Mouse (Mus musculus) olfactory bulb, adult 2 months (tissue): ENCODE data around the gene Ipcef1. TPM values are rescaled to one million over a fixed set of nuclear protein-coding genes. Genes with fewer than 3 reads are reported as not detected.
A peak's percentile ranks its signal among the peaks of the same experiment; 100 is the strongest.

ENCODE experiments used
- H3K27ac ChIP-seq: fragments of 200-500 bp; 2 replicates; pipeline ENCODE4 v1.5.1; 2012; ENCODE audit warnings: low read depth, low read length; ENCODE audit not compliant: insufficient read depth
- H3K4me1 ChIP-seq: fragments of 200-500 bp; 2 replicates; pipeline ENCODE4 v1.6.1; 2012; ENCODE audit warnings: low read length; ENCODE audit not compliant: control insufficient read depth, insufficient read depth
- H3K4me3 ChIP-seq: fragments of 200-500 bp; 2 replicates; pipeline ENCODE4 v1.5.1; 2012; ENCODE audit warnings: mild to moderate bottlenecking, low read depth, low read length, moderate library complexity; ENCODE audit not compliant: insufficient read depth
- CTCF ChIP-seq: fragments of 200-500 bp; IDR thresholded peaks from 2 replicates; pipeline ENCODE4 v1.5.1; 2012; ENCODE audit warnings: low read depth, mild to moderate bottlenecking, low read length, moderate library complexity; ENCODE audit not compliant: insufficient read depth
- POLR2A ChIP-seq: fragments of 200-500 bp; IDR thresholded peaks from 2 replicates; pipeline ENCODE4 v1.6.1; 2012; ENCODE audit warnings: mild to moderate bottlenecking, low read depth, low read length, moderate library complexity; ENCODE audit not compliant: insufficient read depth
- WGBS: fragments of 180-500 bp; shearing (Covaris S2); methylation state at CpG from one replicate; pipeline ENCODE4 v1.1.7; 2018; 5-methylcytosine and 5-hydroxymethylcytosine counted together
- polyA plus RNA-seq: library from polyadenylated mRNA; stranded (reverse); fragments of >200 nt; gene quantifications from 2 replicates; pipeline ENCODE4 v1.2.4, GENCODE M21; 2012; ENCODE audit warnings: low replicate concordance; ENCODE audit not compliant: missing spikeins, insufficient read depth, insufficient read length

Gene Ipcef1
- polyA plus RNA-seq, 1 experiment, result not detected

- no peak overlapping the region for H3K4me3 ChIP-seq
- TF ChIP-seq POLR2A, result no peak
- no peak for TF ChIP-seq CTCF
- no peak overlapping the region for H3K27ac ChIP-seq
- WGBS, result 94% methylated on average over 2 of the region's 2 CpGs
- H3K4me1 ChIP-seq, result no peaks in the 10 kb centered on the region
Measured at GRCm38 (mm10) chr10:6983431-6983830, 68.8 kb downstream of the Ipcef1 start.

GRCm38 (mm10) chr10:6982751-6983151, 69.5 kb downstream of the Ipcef1 start:
- TF ChIP-seq POLR2A, result no peak
- no peak for TF ChIP-seq CTCF
- 81% methylated on average over 2 of the region's 2 CpGs for WGBS
- no peaks in the 10 kb centered on the region for H3K4me1 ChIP-seq
- no peak overlapping the region for H3K27ac ChIP-seq
- H3K4me3 ChIP-seq, result no peak overlapping the region

GRCm38 (mm10) chr10:6980236-6980635, 72.0 kb downstream of the Ipcef1 start:
- Histone ChIP-seq H3K4me3 (peak overlapping the region; percentile 50), H3K27ac (peak overlapping the region; percentile 94), H3K4me1 (no peaks in the 10 kb centered on the region)
- 7% methylated on average over 6 of the region's 6 CpGs for WGBS
- TF ChIP-seq POLR2A, result no peak
- no peak for TF ChIP-seq CTCF

GRCm38 (mm10) chr10:6979789-6980188, 72.5 kb downstream of the Ipcef1 start:
- TF ChIP-seq CTCF (no peak), POLR2A (no peak)
- Histone ChIP-seq H3K4me3 (peak overlapping the region; percentile 50), H3K27ac (peak overlapping the region; percentile 94), H3K4me1 (no peaks in the 10 kb centered on the region)
- 17% methylated on average over 8 of the region's 8 CpGs for WGBS

GRCm38 (mm10) chr10:6979216-6979615, 73.1 kb downstream of the Ipcef1 start:
- peak overlapping the region; percentile 94 for H3K27ac ChIP-seq
- no peaks in the 10 kb centered on the region for H3K4me1 ChIP-seq
- peak overlapping the region; percentile 50 for H3K4me3 ChIP-seq
- TF ChIP-seq CTCF (no peak), POLR2A (no peak)
- 37% methylated on average over 7 of the region's 7 CpGs for WGBS

- H3K27ac ChIP-seq, result peak overlapping the region; percentile 94
- TF ChIP-seq CTCF (no peak), POLR2A (no peak)
- H3K4me3 ChIP-seq, result peak overlapping the region; percentile 30; the same call in 1 of the 2 replicates
- no peaks in the 10 kb centered on the region for H3K4me1 ChIP-seq
- whole genome bisulfite sequencing, result 47% methylated on average over 1 of the region's 1 CpGs
Measured at GRCm38 (mm10) chr10:6978733-6979132, 73.5 kb downstream of the Ipcef1 start.

GRCm38 (mm10) chr10:6977843-6978242, 74.4 kb downstream of the Ipcef1 start:
- 58% methylated on average over 2 of the region's 2 CpGs for WGBS

GRCm38 (mm10) chr10:6968334-6968733, 83.9 kb downstream of the Ipcef1 start:
- Histone ChIP-seq H3K4me3 (no peak overlapping the region), H3K27ac (0 out of 2 replicates have a peak overlapping the region, but pooled peaks have one; percentile 29), H3K4me1 (peaks cover 2% of the 10 kb centered on the region; the same call in 1 of the 2 replicates)
- TF ChIP-seq CTCF (no peak), POLR2A (no peak)
- WGBS, result 26% methylated on average over 1 of the region's 1 CpGs

More at GRCm38 (mm10) chr10:6977843-6978242, 74.4 kb downstream of the Ipcef1 start:
- Histone ChIP-seq H3K4me1 (no peaks in the 10 kb centered on the region), H3K27ac (peak overlapping the region; percentile 73), H3K4me3 (no peak overlapping the region)
- TF ChIP-seq POLR2A (no peak), CTCF (no peak)

GRCm38 (mm10) chr10:6967588-6968242, 84.6 kb downstream of the Ipcef1 start:
- peaks cover 2% of the 10 kb centered on the region; the same call in 1 of the 2 replicates for H3K4me1 ChIP-seq
- no peak for TF ChIP-seq POLR2A
- TF ChIP-seq CTCF, result no peak
- no peak overlapping the region for H3K27ac ChIP-seq
- WGBS, result 56% methylated on average over 8 of the region's 8 CpGs
- H3K4me3 ChIP-seq, result no peak overlapping the region
